Mouse (Mus musculus): ENCODE data around the gene Mfsd14a. TPM values are rescaled to one million over a fixed set of nuclear protein-coding genes. Genes with fewer than 3 reads are reported as not detected.
A peak's percentile ranks its signal among the peaks of the same experiment; 100 is the strongest.

Mfsd14a gene
- polyA plus RNA-seq, 1 experiment from 2014 or later: 84.1 TPM

- no peak for TF ChIP-seq CTCF (IDR thresholded peaks at IDR 0.05)
- in situ Hi-C loops (cut with MboI; ENCODE audit: low pct_unique_long_range_greater_than_20kb): no loop called here
- POLR2A ChIA-PET: interaction anchor here (1.1 kb wide), 1 partner anchor 17 kb away, joined by 4 read pairs; no protein-coding TSS in a partner anchor
- no peaks in the 10 kb centered on the region for H3K27me3 ChIP-seq
- CTCF ChIA-PET: no interaction called here
- ATAC-seq (no peak), DNase-seq (ENCODE audit: low read depth, low spot score) (no peak)
These were observed 9.1 kb downstream of the Mfsd14a start for GRCm38 (mm10) chr3:116653278-116653945.

DNA sequence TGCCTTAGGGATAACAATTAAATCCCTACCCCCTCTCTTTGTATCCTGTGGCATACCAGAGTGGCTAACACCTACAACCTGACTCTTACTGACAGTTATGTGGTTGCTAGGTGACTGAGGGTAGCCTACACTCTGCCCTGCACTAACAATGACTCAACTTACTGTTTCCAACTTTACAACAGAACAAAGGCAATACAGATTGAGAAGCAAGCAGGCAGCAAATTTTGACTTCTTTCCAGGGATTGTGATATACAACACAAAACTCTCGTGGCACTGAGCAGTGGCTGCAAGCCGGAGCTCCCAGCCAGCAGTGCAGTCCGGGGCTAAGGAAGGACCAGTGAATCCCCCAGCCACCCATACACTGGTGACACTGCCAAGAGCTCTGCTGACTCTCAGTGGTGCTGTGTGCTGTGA lies 10.4 kb downstream of the Mfsd14a start:
- peak; percentile 88 for ATAC-seq
- DNase-seq (ENCODE audit: low read depth, low spot score): peak; percentile 47
- ChIA-PET CTCF (interaction anchor here (0.6 kb wide), 1 partner anchor 9 kb away, joined by 3 read pairs; no protein-coding TSS in a partner anchor), POLR2A (no interaction called here)
- in situ Hi-C loops (cut with MboI; ENCODE audit: low pct_unique_long_range_greater_than_20kb): no loop called here
- H3K27me3 ChIP-seq: no peaks in the 10 kb centered on the region
- TF ChIP-seq CTCF (IDR thresholded peaks at IDR 0.05): no peak

DNA sequence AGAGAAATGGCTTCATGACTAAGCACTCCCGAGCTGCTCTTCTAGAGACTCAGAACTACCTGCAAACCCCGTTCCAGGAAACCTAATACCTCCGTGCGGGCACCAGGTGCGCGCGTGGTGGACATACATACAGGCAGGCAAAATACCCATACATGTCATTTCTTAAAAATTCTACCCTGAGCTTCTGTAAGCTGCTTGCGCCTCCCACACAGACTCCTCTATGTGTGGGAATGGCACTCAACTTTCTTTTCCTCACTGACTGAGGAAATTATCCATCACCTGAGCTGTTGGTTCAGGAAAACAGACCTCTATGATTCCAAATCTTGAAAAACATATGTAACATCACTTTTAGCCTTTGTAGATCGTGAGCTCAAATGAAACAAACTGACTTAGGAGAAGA lies 11.8 kb downstream of the Mfsd14a start:
- no peaks in the 10 kb centered on the region for H3K27me3 ChIP-seq
- TF ChIP-seq CTCF (IDR thresholded peaks at IDR 0.05): no peak
- in situ Hi-C loops (cut with MboI; ENCODE audit: low pct_unique_long_range_greater_than_20kb): no loop called here
- ATAC-seq: no peak
- DNase-seq (ENCODE audit: low read depth, low spot score): no peak
- ChIA-PET POLR2A (interaction anchor here (0.6 to 1.3 kb wide), 3 partner anchors 10 to 88 kb away, joined by 3 read pairs; no protein-coding TSS in a partner anchor), CTCF (interaction anchor here (0.8 to 2.4 kb wide), 8 partner anchors 9 to 143 kb away, joined by 3 to 12 read pairs (median 4); partner anchors contain the start of genes Dbt and Rtca)

GRCm38 (mm10) chr3:116648805-116649204 lies 13.7 kb downstream of the Mfsd14a start:
- ATAC-seq: no peak

GRCm38 (mm10) chr3:116646387-116646786 lies 16.1 kb downstream of the Mfsd14a start:
- no peak for ATAC-seq
- TF ChIP-seq CTCF (IDR thresholded peaks at IDR 0.05): no peak
- no peaks in the 10 kb centered on the region for H3K27me3 ChIP-seq
- no peak for DNase-seq (ENCODE audit: low read depth, low spot score)
- in situ Hi-C loops (cut with MboI; ENCODE audit: low pct_unique_long_range_greater_than_20kb): no loop called here
- CTCF ChIA-PET: no interaction called here
- POLR2A ChIA-PET: no interaction called here

More at GRCm38 (mm10) chr3:116648805-116649204, 13.7 kb downstream of the Mfsd14a start:
- no peaks in the 10 kb centered on the region for H3K27me3 ChIP-seq
- ChIA-PET CTCF (interaction anchor here (2.4 kb wide), 2 partner anchors 11 kb away, joined by 7 to 12 read pairs; no protein-coding TSS in a partner anchor), POLR2A (no interaction called here)
- in situ Hi-C loops (cut with MboI; ENCODE audit: low pct_unique_long_range_greater_than_20kb): no loop called here
- DNase-seq (ENCODE audit: low read depth, low spot score): no peak
- no peak for TF ChIP-seq CTCF (IDR thresholded peaks at IDR 0.05)

DNA sequence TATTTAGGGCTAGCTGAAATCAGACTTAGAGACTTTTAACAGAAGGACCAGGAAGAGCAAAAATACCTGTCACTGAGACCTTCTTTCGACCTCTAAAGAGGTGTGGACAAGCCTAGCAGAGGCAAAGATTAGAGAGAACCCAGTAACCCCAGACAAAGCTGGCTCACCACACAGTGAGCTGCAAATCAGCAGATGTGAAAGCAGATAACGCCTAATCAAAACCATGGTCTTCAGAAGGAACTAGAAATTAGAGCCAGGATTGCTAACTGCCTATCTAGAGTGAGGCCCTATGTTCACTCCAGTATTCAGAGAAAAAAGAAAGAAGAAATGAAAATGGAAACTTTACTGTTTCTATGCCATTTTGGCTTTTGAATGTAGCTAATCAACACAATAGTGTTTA lies 20.1 kb downstream of the Mfsd14a start:
- ChIA-PET CTCF (interaction anchor here (0.7 to 1.8 kb wide), 4 partner anchors 11 to 38 kb away, joined by 3 to 5 read pairs (median 4); no protein-coding TSS in a partner anchor), POLR2A (no interaction called here)
- no peak for TF ChIP-seq CTCF (IDR thresholded peaks at IDR 0.05)
- no peak for ATAC-seq
- no peaks in the 10 kb centered on the region for H3K27me3 ChIP-seq
- in situ Hi-C loops (cut with MboI; ENCODE audit: low pct_unique_long_range_greater_than_20kb): no loop called here
- no peak for DNase-seq (ENCODE audit: low read depth, low spot score)

DNA sequence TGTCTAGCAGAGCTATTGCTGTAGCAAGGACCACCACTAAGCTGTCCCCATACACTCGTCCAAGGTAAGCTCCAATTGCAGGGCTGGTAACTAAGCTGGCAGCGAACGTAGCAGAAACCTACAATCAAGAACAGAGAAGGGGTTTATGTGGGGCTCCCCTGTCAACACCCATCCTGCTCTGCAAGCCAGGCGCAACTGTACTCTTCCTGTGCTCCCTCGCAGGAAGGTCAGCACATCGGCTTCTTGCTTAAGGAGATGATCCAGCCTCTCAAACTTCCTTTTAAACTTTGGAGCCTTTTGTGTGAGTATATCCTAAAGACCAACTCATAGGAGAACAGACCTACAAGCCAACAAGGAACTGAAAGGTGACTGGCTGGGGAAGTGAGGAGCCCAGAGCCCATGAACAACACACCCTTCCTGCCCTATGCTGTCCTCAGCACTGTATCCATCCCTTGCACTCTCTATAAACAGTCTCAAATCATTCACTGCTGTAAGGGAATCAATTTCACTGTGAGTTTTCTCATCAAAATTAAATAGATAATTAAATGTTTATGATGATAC lies 20.6 kb downstream of the Mfsd14a start:
- in situ Hi-C loops (cut with MboI; ENCODE audit: low pct_unique_long_range_greater_than_20kb): no loop called here
- ATAC-seq: no peak
- POLR2A ChIA-PET: no interaction called here

GRCm38 (mm10) chr3:116640024-116640423 lies 22.5 kb downstream of the Mfsd14a start:
- in situ Hi-C loops (cut with MboI; ENCODE audit: low pct_unique_long_range_greater_than_20kb): no loop called here
- ChIA-PET CTCF (interaction anchor here (1.4 to 1.8 kb wide), 4 partner anchors 9 to 36 kb away, joined by 3 to 11 read pairs (median 4); no protein-coding TSS in a partner anchor), POLR2A (no interaction called here)
- ATAC-seq (no peak), DNase-seq (ENCODE audit: low read depth, low spot score) (no peak)
- TF ChIP-seq CTCF (IDR thresholded peaks at IDR 0.05): no peak
- H3K27me3 ChIP-seq: no peaks in the 10 kb centered on the region

More for the DNA sequence above, 20.6 kb downstream of the Mfsd14a start:
- TF ChIP-seq CTCF (IDR thresholded peaks at IDR 0.05): no peak
- DNase-seq (ENCODE audit: low read depth, low spot score): no peak
- CTCF ChIA-PET: interaction anchor here (0.7 to 1.7 kb wide), 4 partner anchors 12 to 37 kb away, joined by 3 to 5 read pairs (median 4); no protein-coding TSS in a partner anchor
- H3K27me3 ChIP-seq: no peaks in the 10 kb centered on the region

- POLR2A ChIA-PET: no interaction called here
- DNase-seq (ENCODE audit: low read depth, low spot score) (no peak), ATAC-seq (no peak)
- no peaks in the 10 kb centered on the region for H3K27me3 ChIP-seq
- no peak for TF ChIP-seq CTCF (IDR thresholded peaks at IDR 0.05)
- in situ Hi-C loops (cut with MboI; ENCODE audit: low pct_unique_long_range_greater_than_20kb): no loop called here
- CTCF ChIA-PET: interaction anchor here (1.2 to 1.6 kb wide), 4 partner anchors 11 to 29 kb away, joined by 3 to 7 read pairs (median 4); no protein-coding TSS in a partner anchor
These were observed 23.9 kb downstream of the Mfsd14a start for GRCm38 (mm10) chr3:116638572-116638971.

- H3K27me3 ChIP-seq: no peaks in the 10 kb centered on the region
- DNase-seq (ENCODE audit: low read depth, low spot score) (no peak), ATAC-seq (no peak)
- in situ Hi-C loops (cut with MboI; ENCODE audit: low pct_unique_long_range_greater_than_20kb): no loop called here
- no peak for TF ChIP-seq CTCF (IDR thresholded peaks at IDR 0.05)
- ChIA-PET CTCF (interaction anchor here (1.2 to 1.6 kb wide), 4 partner anchors 11 to 28 kb away, joined by 3 to 7 read pairs (median 4); no protein-coding TSS in a partner anchor), POLR2A (no interaction called here)
These were observed 24.6 kb downstream of the Mfsd14a start for GRCm38 (mm10) chr3:116637693-116638476.
